Mouse (Mus musculus): ENCODE data around the gene Atoh8. TPM values are rescaled to one million over a fixed set of nuclear protein-coding genes. Genes with fewer than 3 reads are reported as not detected.
A peak's percentile ranks its signal among the peaks of the same experiment; 100 is the strongest.

Atoh8 gene
- polyA plus RNA-seq, 1 experiment: 1.9 TPM

DNA sequence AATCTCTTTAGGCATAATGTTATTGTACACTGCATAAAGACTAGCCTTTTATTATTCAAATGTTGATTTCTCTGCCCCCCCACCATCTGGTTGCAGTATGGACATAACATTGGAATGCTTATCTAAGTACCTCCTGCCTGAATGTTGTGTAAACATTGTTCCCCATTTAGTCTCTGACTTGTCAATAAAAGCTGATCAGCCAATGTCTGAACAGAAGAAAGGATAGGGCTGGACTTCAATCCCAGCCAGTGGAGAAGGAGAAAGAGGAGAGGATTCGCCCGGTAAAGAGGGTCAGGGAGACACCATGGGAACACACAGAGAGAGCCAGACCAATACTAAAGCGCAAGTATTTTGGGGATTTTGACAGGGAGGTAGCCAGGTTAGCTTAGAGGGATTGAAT lies 60.0 kb downstream of the Atoh8 start:
- WGBS: 80% methylated on average over 3 of the region's 3 CpGs
- Histone ChIP-seq H3K4me3 (replicated peaks; ENCODE audit: control insufficient read depth, low read depth, low read length) (no peak overlapping the region), H3K4me1 (ENCODE audit: control insufficient read depth, insufficient read depth, low read length) (no peaks in the 10 kb centered on the region), H3K27ac (ENCODE audit: control insufficient read depth, insufficient read depth, low read depth, low read length, poor library complexity) (no peak overlapping the region)
- TF ChIP-seq CTCF (IDR thresholded peaks at IDR 0.05; ENCODE audit: control insufficient read depth, insufficient read depth, low read length): no peak
- no peak for TF ChIP-seq POLR2A (IDR thresholded peaks at IDR 0.05; ENCODE audit: borderline replicate concordance, control insufficient read depth, low read depth, low read length)

DNA sequence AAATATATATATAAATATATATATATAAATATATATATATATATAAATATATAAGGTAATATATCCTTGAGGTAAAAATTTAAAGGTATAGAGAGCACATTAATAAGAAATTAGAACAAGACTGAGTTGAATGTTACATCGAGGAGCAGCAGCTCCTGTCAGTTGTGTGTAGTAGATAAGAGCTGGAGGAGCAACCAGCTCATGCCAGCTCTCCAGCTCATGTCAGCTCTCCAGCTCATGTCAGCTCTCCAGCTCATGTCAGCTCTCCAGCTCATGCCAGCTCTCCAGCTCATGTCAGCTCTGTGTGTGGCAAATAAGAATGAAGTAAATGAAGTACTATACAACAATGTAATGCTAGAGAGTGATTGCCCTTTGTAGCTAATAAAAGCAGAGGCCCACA lies 62.0 kb downstream of the Atoh8 start:
- TF ChIP-seq POLR2A (IDR thresholded peaks at IDR 0.05; ENCODE audit: borderline replicate concordance, control insufficient read depth, low read depth, low read length): no peak
- TF ChIP-seq CTCF (IDR thresholded peaks at IDR 0.05; ENCODE audit: control insufficient read depth, insufficient read depth, low read length): no peak
- H3K4me3 ChIP-seq (replicated peaks; ENCODE audit: control insufficient read depth, low read depth, low read length): no peak overlapping the region
- H3K4me1 ChIP-seq (ENCODE audit: control insufficient read depth, insufficient read depth, low read length): no peaks in the 10 kb centered on the region
- H3K27ac ChIP-seq (ENCODE audit: control insufficient read depth, insufficient read depth, low read depth, low read length, poor library complexity): no peak overlapping the region
- 66% methylated on average over 1 of the region's 1 CpGs for WGBS

DNA sequence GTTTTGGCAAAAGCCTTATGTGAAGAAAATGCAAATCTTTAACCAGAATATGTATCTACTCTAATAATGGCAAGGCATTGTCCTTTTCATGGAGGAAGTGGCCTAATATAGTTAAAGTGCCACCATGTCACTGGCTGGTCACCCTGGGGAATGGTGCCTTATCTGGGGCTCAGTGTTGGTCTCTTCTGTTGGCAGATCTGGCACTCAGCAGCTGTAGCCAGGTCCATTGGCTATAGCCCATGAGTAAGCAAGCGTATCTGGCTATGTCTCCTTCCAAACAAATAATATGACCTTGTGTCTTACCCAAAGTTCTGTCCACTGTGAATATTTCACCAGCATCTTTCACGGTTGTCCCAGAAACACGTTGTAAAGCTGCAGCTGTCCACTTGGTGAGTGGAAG lies 64.0 kb downstream of the Atoh8 start:
- TF ChIP-seq POLR2A (IDR thresholded peaks at IDR 0.05; ENCODE audit: borderline replicate concordance, control insufficient read depth, low read depth, low read length) (no peak), CTCF (IDR thresholded peaks at IDR 0.05; ENCODE audit: control insufficient read depth, insufficient read depth, low read length) (no peak)
- no peak overlapping the region for H3K4me3 ChIP-seq (replicated peaks; ENCODE audit: control insufficient read depth, low read depth, low read length)
- WGBS: 80% methylated on average over 3 of the region's 3 CpGs
- H3K4me1 ChIP-seq (ENCODE audit: control insufficient read depth, insufficient read depth, low read length): no peaks in the 10 kb centered on the region
- no peak overlapping the region for H3K27ac ChIP-seq (ENCODE audit: control insufficient read depth, insufficient read depth, low read depth, low read length, poor library complexity)

DNA sequence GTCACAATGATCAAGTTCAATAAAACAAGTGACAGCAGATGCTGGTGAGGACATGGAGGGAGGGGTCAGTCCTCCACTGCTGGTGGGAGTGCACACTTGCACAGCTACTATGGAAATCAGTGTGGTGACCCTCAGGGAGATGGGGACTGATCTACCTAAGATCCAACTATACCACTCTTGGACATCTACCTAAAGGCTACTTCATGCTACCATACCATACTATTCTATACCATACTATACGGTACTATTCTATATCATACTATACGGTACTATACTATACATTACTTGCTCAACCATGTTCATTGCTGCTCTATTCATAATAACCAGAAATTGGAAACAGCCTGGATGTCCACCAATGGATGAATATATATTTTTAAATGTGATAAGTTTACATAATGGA lies 69.5 kb downstream of the Atoh8 start:
- TF ChIP-seq POLR2A (IDR thresholded peaks at IDR 0.05; ENCODE audit: borderline replicate concordance, control insufficient read depth, low read depth, low read length) (no peak), CTCF (IDR thresholded peaks at IDR 0.05; ENCODE audit: control insufficient read depth, insufficient read depth, low read length) (no peak)
- Histone ChIP-seq H3K27ac (ENCODE audit: control insufficient read depth, insufficient read depth, low read depth, low read length, poor library complexity) (no peak overlapping the region), H3K4me3 (replicated peaks; ENCODE audit: control insufficient read depth, low read depth, low read length) (no peak overlapping the region), H3K4me1 (ENCODE audit: control insufficient read depth, insufficient read depth, low read length) (peaks cover 6% of the 10 kb centered on the region)
- 69% methylated on average over 2 of the region's 2 CpGs for WGBS

DNA sequence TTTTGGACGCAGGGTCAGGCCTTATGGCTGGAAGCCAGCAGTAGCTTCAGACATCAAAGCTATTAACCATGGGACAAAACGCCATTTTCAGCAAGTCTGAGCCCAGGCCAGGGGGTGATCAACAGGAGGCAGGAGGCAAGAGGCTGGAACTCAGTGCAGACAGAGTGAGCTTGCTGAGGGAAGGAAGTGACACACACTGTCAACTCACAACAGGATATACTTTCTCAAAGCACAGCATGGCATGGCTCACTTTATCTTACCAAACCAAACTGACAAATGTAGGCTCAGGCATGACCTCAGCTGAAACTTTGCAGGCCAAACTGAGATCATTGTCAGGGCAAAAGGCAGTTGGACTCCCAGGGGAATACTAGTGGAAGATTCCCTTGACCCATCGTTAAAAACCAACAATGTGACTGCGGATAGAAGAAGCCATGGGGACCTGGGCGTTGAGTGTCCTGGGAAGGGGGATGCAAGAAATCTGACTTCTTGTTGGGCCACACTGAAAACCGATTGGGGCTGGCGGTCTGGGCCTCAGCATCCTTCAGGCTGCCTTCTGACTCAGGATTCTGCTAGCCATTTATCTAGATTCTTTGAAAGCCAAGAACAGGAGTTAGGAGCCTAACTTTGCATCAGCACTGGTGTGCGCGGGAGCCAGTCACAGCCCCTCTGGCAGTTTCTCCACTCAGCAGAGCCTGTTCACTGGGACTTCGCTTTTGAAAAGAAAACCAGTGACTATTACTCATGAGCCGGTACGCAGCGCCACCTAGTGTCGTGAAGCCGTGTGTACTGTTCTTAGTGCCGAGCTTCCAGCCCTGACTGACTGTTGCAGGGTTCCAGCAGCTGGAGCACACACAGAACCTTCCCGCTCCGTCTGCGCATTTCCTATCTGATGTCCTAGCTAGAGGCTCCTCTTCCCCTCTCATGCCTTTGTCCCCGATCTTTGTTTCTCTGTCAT lies 70.8 kb downstream of the Atoh8 start:
- H3K4me3 ChIP-seq (replicated peaks; ENCODE audit: control insufficient read depth, low read depth, low read length): no peak overlapping the region
- WGBS: 18% methylated on average over 20 of the region's 20 CpGs
- peak; percentile 98 for TF ChIP-seq CTCF (IDR thresholded peaks at IDR 0.05; ENCODE audit: control insufficient read depth, insufficient read depth, low read length)
- no peak for TF ChIP-seq POLR2A (IDR thresholded peaks at IDR 0.05; ENCODE audit: borderline replicate concordance, control insufficient read depth, low read depth, low read length)
- H3K27ac ChIP-seq (ENCODE audit: control insufficient read depth, insufficient read depth, low read depth, low read length, poor library complexity): peak overlapping the region; percentile 9; the same call in 1 of the 2 replicates
- H3K4me1 ChIP-seq (ENCODE audit: control insufficient read depth, insufficient read depth, low read length): peaks cover 6% of the 10 kb centered on the region

DNA sequence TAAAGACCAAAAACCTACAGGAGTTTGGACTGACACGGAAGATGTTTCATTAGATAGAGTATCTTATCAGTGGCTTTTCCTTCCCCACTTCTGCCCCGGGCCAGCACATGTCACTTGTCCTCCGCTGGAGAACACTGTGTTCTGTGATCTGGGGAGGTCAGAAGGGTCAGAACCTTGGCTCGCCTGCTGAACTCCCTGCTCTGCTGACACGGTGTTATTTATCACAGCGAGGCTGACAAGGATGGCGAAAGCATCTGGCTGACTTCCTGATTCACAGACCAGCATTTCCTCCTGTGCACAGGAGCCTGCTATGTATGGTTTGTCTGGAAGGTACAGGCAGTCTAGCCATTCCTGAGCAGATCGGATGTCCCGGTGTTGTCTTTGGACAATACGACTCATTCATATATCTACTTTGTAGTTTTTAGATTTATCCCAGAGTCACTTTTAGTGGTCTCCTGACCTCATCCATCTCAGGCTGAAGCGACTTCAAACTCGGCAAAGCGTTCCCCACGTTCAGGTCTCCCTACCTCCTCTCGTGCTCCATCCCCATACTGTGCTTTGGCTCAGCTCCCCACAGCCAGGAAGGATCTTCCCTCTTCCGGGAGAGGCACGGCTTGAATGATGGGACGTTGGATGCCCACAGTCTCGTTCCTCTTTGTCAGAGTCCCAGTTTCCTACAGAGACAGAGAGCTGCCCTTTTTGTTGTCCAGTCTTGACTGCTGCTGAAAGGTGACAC lies 73.1 kb downstream of the Atoh8 start:
- peak overlapping the region; percentile 2 for H3K4me3 ChIP-seq (replicated peaks; ENCODE audit: control insufficient read depth, low read depth, low read length)
- WGBS: 3% methylated on average over 19 of the region's 19 CpGs
- H3K27ac ChIP-seq (ENCODE audit: control insufficient read depth, insufficient read depth, low read depth, low read length, poor library complexity): peak overlapping the region; percentile 61
- no peak for TF ChIP-seq CTCF (IDR thresholded peaks at IDR 0.05; ENCODE audit: control insufficient read depth, insufficient read depth, low read length)
- TF ChIP-seq POLR2A (IDR thresholded peaks at IDR 0.05; ENCODE audit: borderline replicate concordance, control insufficient read depth, low read depth, low read length): no peak
- peaks cover 6% of the 10 kb centered on the region for H3K4me1 ChIP-seq (ENCODE audit: control insufficient read depth, insufficient read depth, low read length)

DNA sequence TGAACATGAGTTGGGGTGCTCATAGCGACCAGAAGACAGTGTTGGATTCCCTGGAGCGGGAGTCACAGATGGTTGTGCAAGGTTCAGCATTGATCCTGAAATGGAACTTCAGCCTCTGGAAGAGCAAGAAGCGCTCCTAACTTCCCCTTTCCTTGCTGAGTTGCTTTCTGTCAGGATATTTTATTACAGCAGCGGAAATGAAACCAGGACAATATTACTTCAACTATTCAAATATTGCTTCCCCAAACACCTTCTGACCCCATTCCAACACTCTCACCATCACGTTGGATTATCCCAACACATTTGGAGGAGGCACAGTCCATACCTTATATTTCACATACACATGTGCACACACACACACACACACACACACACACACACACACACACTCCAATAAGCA lies 73.6 kb downstream of the Atoh8 start:
- 23% methylated on average over 5 of the region's 5 CpGs for WGBS
- Histone ChIP-seq H3K27ac (ENCODE audit: control insufficient read depth, insufficient read depth, low read depth, low read length, poor library complexity) (no peak overlapping the region; the same call in 1 of the 2 replicates), H3K4me1 (ENCODE audit: control insufficient read depth, insufficient read depth, low read length) (peaks cover 6% of the 10 kb centered on the region), H3K4me3 (replicated peaks; ENCODE audit: control insufficient read depth, low read depth, low read length) (no peak overlapping the region)
- TF ChIP-seq POLR2A (IDR thresholded peaks at IDR 0.05; ENCODE audit: borderline replicate concordance, control insufficient read depth, low read depth, low read length) (no peak), CTCF (IDR thresholded peaks at IDR 0.05; ENCODE audit: control insufficient read depth, insufficient read depth, low read length) (no peak)

DNA sequence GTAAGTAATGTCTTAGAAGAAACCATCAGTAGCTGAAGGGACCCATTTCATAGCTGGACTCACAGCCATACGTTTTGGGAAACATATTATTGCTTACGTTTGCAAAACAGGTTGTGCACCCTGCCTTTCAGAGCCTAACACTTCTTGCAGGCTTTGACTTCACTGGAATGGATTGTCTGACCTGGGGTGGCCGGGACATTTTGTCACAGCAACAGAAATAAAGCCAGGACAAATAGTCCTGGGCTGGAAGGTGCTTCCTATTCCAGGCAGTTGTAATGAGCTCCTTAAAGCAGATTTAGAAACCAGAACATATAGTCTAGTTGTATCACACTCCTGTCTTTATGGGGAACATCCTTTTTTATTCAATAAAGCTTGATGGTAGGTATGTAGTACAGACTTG lies 74.4 kb downstream of the Atoh8 start:
- Histone ChIP-seq H3K27ac (ENCODE audit: control insufficient read depth, insufficient read depth, low read depth, low read length, poor library complexity) (no peak overlapping the region), H3K4me3 (replicated peaks; ENCODE audit: control insufficient read depth, low read depth, low read length) (no peak overlapping the region), H3K4me1 (ENCODE audit: control insufficient read depth, insufficient read depth, low read length) (peaks cover 6% of the 10 kb centered on the region)
- no peak for TF ChIP-seq CTCF (IDR thresholded peaks at IDR 0.05; ENCODE audit: control insufficient read depth, insufficient read depth, low read length)
- no peak for TF ChIP-seq POLR2A (IDR thresholded peaks at IDR 0.05; ENCODE audit: borderline replicate concordance, control insufficient read depth, low read depth, low read length)
- WGBS: 82% methylated on average over 3 of the region's 3 CpGs

All from bone marrow, adult 2 months (tissue).